Mouse (Mus musculus) erythroblast, embryonic 14.5 days (primary cell): ENCODE measurements around the gene Sytl4.

Experiments
- GATA1 ChIP-seq: IDR thresholded peaks from 2 replicates; pipeline ENCODE4 v1.6.1; 2012; ENCODE audit warnings: low read length, inconsistent platforms, mixed read lengths
- TAL1 ChIP-seq: IDR thresholded peaks from 3 replicates; pipeline ENCODE4 v1.6.1; 2012; ENCODE audit warnings: low read length, inconsistent platforms, mixed read lengths

GRCm38 (mm10) chrX:134019005-134019404 is 37.4 kb upstream of the Sytl4 start:
- TF ChIP-seq GATA1 (no peak), TAL1 (no peak)
